Mouse (Mus musculus) lung, adult 2 months (tissue): Measurements from ENCODE around the gene Lhpp. TPM values are rescaled to one million over a fixed set of nuclear protein-coding genes. Genes with fewer than 3 reads are reported as not detected.

Source experiments
- DNase-seq: peaks from one replicate; pipeline ENCODE4 v3.0.0; 2022
- H3K4me1 ChIP-seq: fragments of 200-500 bp; 2 replicates; pipeline ENCODE4 v1.6.1; 2011; ENCODE audit warnings: low read length; ENCODE audit not compliant: control insufficient read depth, insufficient read depth
- H3K4me3 ChIP-seq: fragments of 200-500 bp; replicated peaks from 2 replicates; pipeline ENCODE3; 2011; ENCODE audit warnings: low read depth, mild to moderate bottlenecking, control low read depth, low read length; ENCODE audit errors: extremely low read depth
- CTCF ChIP-seq: fragments of 200-500 bp; IDR thresholded peaks from 2 replicates; pipeline ENCODE4 v1.5.1; 2011; ENCODE audit warnings: mild to moderate bottlenecking, low read length, control low read depth; ENCODE audit not compliant: insufficient read depth
- POLR2A ChIP-seq: fragments of 200-500 bp; IDR thresholded peaks from 2 replicates; pipeline ENCODE4 v1.6.1; 2011; ENCODE audit warnings: low read depth, mild to moderate bottlenecking, control low read depth, low read length, borderline replicate concordance; ENCODE audit errors: extremely low read depth
- WGBS: fragments of 180-500 bp; shearing (Covaris S2); methylation state at CpG from one replicate; pipeline ENCODE4 v1.1.7; 2018; 5-methylcytosine and 5-hydroxymethylcytosine counted together
- polyA plus RNA-seq: library from polyadenylated mRNA; depleted of rRNA; stranded (reverse); fragments of >200 nt; gene quantifications from 2 replicates; pipeline ENCODE4 v1.2.3, GENCODE M21; 2012; rRNA removed

The Lhpp gene
- 12.4 and 17.1 TPM in 2 replicates for polyA plus RNA-seq

DNA sequence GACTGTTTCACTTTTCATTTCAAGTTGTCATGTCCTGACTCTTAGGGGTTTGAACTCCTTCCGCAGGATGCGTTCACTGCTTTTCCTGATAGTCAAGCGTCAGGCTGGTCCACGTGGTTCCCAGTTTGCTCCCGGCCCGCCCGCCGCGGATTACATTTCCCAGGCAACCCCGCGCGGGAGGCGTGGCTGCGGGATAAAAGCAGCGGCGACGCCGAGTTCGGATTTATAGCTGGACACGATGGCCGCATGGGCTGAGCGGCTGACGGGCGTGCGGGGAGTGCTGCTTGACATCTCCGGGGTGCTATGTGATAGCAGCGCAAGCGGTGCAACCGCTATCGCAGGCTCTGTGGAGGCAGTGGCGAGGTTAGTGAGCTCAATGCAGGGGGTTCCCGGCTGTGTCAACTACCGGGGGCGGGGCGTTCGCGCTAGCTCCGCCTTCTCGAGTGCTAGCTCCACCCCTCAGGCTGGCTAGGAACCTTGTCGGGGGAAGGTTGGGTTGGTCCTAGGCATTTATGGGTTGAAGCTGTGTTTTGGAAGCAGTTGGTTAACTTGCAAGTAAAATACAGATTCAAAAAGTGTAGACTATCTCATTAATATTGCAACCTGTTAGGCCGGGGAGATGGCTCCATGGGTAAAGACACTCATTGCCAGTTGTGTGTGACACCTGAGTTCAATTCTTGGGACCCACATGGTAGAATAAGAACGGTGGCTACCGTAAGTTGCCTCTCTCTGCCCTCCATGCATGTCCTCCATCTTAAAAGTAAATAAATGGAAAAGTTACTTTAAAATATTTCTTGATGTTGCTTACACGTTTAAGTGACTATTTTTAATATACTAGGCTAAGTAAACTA lies at the start of gene Lhpp:
TSS of gene Lhpp (plus strand) at position 171 of the 851 bp plus-strand sequence.
- DNase-seq = peak; percentile 78
- TF ChIP-seq CTCF (no peak), POLR2A (peak; percentile 59; the same call in 1 of the 2 replicates)
- 7% methylated on average over 44 of the region's 44 CpGs for WGBS
- Histone ChIP-seq H3K4me3 (peak within 1 kb of the TSS; percentile 92), H3K4me1 (no peaks in the 10 kb centered on the region)

DNA sequence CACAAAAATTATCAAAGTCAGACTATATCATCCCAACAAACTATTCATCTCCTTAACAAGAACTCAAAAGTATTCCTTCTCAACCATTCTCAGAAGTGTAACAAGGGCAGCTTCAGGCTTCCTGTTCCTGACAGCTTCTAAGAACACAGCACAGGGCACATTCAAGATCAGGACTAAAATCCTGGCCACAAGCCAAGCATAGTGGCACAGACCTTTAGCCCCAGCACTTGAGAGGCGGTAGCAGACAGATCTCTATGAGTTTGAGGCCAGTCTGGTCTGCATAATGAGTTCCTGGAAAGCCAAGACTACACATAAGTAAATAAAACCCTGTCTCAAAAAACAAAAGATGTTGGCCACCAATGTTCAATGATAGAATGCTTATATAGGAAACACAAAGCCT lies 44.6 kb upstream of the Lhpp start:
- no peak for DNase-seq
- Histone ChIP-seq H3K4me3 (no peak overlapping the region), H3K4me1 (peaks cover 5% of the 10 kb centered on the region)
- TF ChIP-seq POLR2A (no peak), CTCF (no peak)
- WGBS = 50% methylated on average over 1 of the region's 1 CpGs

DNA sequence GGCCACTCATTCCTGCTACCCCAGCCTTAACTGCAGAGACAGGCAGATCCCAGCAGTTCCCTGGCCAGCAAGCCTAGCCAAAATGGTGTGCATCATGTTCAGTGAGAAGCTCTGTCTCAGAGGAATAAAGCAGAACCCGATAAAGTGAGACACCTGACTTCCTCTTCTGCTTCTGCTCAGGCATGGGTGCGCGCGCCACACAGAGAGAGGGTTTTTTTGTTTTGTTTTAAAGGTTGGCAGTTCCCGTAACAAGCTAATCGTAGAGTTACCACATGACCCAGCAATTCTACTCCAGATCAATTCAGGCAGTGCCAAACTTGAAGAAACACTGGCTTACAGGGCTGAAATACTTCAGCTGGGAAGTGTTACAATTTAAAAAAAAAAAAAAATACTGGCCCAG lies 41.6 kb upstream of the Lhpp start:
- peaks cover 5% of the 10 kb centered on the region for H3K4me1 ChIP-seq
- TF ChIP-seq CTCF (no peak), POLR2A (no peak)
- H3K4me3 ChIP-seq = no peak overlapping the region
- 64% methylated on average over 6 of the region's 6 CpGs for WGBS
- no peak for DNase-seq

DNA sequence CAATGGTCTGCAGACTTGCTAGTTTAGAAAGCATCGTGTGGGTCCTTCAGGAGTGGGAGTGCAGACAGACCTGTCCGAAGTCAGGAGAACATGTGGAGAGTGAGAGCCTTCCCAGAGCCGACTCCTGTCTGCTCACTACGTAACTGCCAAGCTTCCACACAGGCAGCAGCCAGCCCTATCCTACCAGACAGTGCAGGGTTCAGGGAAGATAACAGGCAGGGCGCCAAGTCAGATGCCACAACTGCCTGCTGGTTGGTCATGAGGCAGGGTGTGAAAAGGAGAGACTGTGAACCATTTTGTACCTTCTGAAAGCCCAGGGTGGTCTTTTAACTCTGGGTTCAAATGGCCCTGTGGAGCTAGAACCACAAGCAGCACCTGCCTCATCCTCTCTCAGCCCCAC lies 40.4 kb upstream of the Lhpp start:
- no peak for DNase-seq
- Histone ChIP-seq H3K4me3 (no peak overlapping the region), H3K4me1 (peaks cover 5% of the 10 kb centered on the region)
- 72% methylated on average over 5 of the region's 5 CpGs for WGBS
- TF ChIP-seq CTCF (no peak), POLR2A (no peak)

DNA sequence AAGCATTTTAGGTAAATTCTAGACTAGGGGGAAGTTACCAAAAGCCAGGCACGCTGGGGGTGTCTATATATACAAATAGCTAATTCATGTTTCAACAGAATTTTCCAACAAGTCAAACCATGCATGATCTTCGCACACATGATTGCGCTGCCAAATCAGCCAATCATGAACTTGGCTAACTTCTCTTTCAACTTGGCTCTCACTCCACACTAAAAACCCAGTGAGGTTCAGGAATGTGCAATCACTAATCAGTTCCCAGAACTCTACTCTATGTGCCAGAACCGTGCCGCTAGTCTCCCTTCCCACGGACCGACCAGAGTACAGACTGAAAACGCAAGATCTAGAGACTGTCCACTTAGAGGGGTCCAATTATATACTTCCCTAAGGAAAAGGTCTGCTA lies 39.0 kb upstream of the Lhpp start:
- Histone ChIP-seq H3K4me3 (peak overlapping the region; percentile 19), H3K4me1 (peaks cover 6% of the 10 kb centered on the region)
- no peak for DNase-seq
- TF ChIP-seq POLR2A (no peak), CTCF (no peak)
- WGBS = 50% methylated on average over 8 of the region's 8 CpGs

DNA sequence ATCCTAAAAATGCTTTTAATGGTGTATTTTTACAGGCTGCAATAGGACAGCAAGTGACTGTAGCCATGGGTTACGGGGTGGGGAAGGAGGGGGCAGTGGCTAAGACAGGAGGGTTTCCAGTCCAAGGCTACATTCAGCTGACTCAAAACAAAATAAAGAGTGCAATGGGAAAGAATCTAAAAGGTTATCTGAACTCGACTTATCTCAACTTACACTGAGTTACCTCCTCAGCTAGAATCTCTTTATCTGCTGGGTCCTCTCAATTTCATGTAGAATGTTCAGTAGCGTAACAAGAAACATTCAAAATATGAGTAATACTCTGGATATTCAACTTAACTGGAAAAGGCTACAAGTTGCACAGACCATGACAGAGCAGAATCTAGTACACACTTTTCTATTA lies 37.7 kb upstream of the Lhpp start:
- TF ChIP-seq POLR2A (no peak), CTCF (no peak)
- Histone ChIP-seq H3K4me1 (peaks cover 9% of the 10 kb centered on the region), H3K4me3 (no peak overlapping the region)
- DNase-seq = no peak
- WGBS = 52% methylated on average over 3 of the region's 3 CpGs

DNA sequence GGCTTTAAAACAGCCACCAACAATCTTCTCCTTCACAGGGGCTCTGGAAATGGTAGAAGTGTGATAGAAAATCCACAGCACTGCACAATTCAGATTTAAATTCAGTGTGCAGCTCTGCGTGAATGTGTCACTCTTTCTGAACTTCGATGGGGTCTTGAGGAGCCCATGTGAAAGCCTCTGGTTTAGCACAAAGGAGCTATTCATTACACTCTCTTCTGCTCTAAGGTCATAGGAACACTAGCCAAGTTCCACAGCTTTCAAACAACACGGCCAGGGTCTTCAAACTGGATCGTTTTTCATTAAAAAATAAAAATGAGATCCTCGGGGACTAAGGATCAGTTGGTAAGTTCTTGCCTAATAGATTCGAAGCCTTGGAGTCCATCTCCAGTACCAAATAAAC lies 37.2 kb upstream of the Lhpp start:
- TF ChIP-seq POLR2A (no peak), CTCF (no peak)
- 56% methylated on average over 6 of the region's 6 CpGs for WGBS
- peaks cover 9% of the 10 kb centered on the region for H3K4me1 ChIP-seq
- DNase-seq = no peak
- H3K4me3 ChIP-seq = no peak overlapping the region

DNA sequence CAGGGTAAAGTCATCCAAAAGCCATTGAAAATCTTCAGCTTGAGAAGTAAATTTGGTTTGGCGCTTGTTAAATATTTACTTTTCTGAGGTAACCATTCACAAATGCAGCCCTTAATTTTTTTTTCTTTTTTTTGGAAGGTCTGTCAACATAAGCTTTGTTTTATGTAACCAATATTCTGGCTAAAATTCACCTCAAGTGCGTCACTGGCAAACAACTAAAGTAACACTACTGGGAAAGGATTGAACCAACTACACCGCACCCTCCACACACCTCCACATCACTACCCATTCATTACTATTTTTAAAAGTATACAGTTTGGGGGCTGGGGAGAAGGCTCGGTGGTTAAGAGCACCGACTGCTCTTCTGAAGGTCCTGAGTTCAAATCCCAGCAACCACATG lies 35.8 kb upstream of the Lhpp start:
- TF ChIP-seq CTCF = no peak
- TF ChIP-seq POLR2A = no peak
- no peak overlapping the region for H3K4me3 ChIP-seq
- 63% methylated on average over 5 of the region's 5 CpGs for WGBS
- DNase-seq = no peak
- peaks cover 6% of the 10 kb centered on the region for H3K4me1 ChIP-seq

DNA sequence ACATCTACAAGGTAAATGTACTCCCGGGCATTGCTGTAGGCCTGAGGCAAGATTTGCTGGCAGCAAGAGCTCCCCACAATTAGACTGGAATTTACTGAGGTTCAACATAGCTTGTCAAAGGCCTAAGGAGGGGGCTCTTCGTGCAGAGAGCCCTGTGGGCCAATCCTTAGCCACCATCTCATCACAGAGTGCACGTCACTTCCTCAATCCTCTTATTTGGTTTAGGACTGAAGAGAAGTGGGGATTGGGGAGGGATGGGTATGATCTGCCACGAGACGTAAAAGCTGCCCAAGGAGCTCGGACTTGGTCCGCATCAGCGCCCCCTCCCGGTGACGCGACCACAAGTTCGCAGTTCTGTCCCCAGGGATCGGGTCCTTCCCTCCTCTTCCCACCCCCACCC lies 34.8 kb upstream of the Lhpp start:
- H3K4me1 ChIP-seq = peaks cover 4% of the 10 kb centered on the region
- under 1% methylated on average over 13 of the region's 13 CpGs for WGBS
- peak overlapping the region; percentile 92 for H3K4me3 ChIP-seq
- DNase-seq = peak; percentile 75
- TF ChIP-seq POLR2A (peak; percentile 25; the same call in 1 of the 2 replicates), CTCF (peak; percentile 71)

DNA sequence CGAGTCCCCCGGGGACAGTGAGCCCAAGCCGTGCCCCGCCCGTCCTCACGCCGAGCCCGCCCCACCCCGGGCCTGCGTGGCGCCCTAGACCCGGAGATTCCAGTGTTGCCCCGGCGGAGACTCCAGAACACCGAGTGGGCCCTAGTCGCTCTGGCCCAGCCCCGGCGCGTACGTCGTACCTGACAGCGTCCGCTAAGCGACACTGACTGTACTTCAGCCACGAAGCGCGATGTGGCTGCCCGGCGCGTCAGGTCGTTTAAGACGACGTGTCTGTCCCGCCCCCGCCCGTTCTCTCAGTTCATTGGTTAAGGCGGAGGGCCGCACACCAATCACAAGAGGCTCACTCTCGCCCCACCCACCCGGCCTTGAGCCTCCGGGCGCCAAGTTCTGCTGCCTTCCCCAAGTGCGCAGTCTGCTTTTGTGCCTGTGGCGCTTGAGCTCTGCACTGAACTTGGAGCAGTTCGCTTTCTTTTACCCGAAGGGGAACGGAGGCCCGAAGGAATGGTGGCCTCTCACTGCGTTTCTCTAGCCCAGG lies 34.3 kb upstream of the Lhpp start, which contains the start of gene Oat:
TSS of gene Oat (minus strand) at position 283 of the 535 bp plus-strand sequence.
- peak; percentile 99 for TF ChIP-seq POLR2A
- no peak for TF ChIP-seq CTCF
- Histone ChIP-seq H3K4me3 (peak within 1 kb of the TSS; percentile 92), H3K4me1 (peaks cover 4% of the 10 kb centered on the region)
- DNase-seq = peak; percentile 92
- WGBS = under 1% methylated on average over 49 of the region's 49 CpGs
